ENCODE assay signal across 17 mouse cellular contexts in the genomic region with DNA sequence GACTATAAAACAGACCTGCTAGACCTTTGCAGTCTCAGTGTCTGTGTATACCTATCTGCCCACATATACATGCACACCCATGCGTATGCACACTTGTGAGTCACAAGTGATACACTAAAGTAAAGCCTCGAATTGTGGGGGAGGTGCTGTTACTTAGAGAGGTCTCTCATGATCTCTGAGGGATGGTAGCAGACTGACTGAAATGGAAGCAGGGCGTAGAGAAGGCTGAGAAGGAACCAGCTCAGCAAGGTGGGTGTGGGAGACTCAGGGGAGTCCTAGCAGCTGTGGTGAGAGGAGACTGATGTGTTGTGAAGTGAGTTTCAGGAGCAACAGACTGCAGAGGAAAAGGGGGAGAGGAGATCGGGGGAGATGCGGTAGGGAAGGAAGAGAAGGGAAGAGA.
"Had no signal": no experiment of that assay in that cellular context is flagged by ENCODE, and none has a peak within 500 bp of the region (broad histone marks: within the 10 kb centered on the region; RNA-seq: fewer than 3 reads in every experiment).

No protein-coding gene starts in this region.

- H3K27me3 ChIP-seq: intestine, embryonic 15.5 days; liver, embryonic 13.5 days; neural tube, embryonic 12.5 days; neural tube, embryonic 15.5 days had no signal

- H3K9ac ChIP-seq: intestine, embryonic 15.5 days; liver, embryonic 13.5 days; neural tube, embryonic 12.5 days; neural tube, embryonic 15.5 days had no signal

- DNase-seq: kidney, adult 11 months; kidney, adult 8-10 months; kidney, postnatal 14 days; kidney, postnatal 4 days; layer of hippocampus, postnatal 36 days; liver, embryonic 13.5 days; lung, adult 2 months; lung, postnatal 14 days; lung, postnatal 4 days; midbrain, embryonic 14.5 days; right cerebral cortex, postnatal 25 days; thymus, adult 18-20 months; thymus, postnatal 36 days had no signal

- H3K4me2 ChIP-seq: intestine, embryonic 15.5 days; liver, embryonic 13.5 days; midbrain, embryonic 11.5 days; neural tube, embryonic 12.5 days; neural tube, embryonic 15.5 days had no signal

- H3K36me3 ChIP-seq: liver, embryonic 13.5 days had no signal

- H3K9me3 ChIP-seq: intestine, embryonic 15.5 days; liver, embryonic 13.5 days; neural tube, embryonic 12.5 days; neural tube, embryonic 15.5 days had no signal

- H3K27ac ChIP-seq: intestine, embryonic 15.5 days; liver, embryonic 13.5 days; neural tube, embryonic 12.5 days had no signal

- H3K4me1 ChIP-seq: intestine, embryonic 15.5 days; liver, embryonic 13.5 days had no signal

- H3K4me3 ChIP-seq: intestine, embryonic 15.5 days; liver, embryonic 13.5 days; neural tube, embryonic 12.5 days; neural tube, embryonic 15.5 days had no signal

- ATAC-seq: intestine, embryonic 15.5 days had no signal
